ENCODE assay signal across 27 mouse cellular contexts in the genomic region with DNA sequence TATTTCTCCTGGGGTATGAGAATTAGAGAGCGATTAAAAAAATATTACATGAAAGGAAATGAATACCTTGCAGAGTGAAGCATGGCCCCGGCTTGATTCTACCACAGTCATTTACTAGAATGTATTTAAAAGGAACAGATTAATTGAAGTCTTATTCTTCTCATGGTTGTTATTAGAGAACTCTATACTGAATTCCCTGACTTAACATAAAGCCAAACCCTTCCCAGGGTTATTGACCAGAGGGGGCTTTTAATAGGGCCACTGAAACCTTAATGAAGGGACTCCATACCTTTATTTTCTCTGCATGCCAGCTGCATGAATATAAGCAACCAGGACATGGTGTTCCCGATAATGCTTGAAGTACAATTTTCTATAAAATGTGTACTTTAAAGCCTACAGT.
"Had no signal": no experiment of that assay in that cellular context is flagged by ENCODE, and none has a peak within 500 bp of the region (broad histone marks: within the 10 kb centered on the region; RNA-seq: fewer than 3 reads in every experiment).

No protein-coding gene starts in this region.

- H3K36me3 ChIP-seq: heart, embryonic 13.5 days; heart, embryonic 15.5 days; hindbrain, embryonic 10.5 days; hindbrain, embryonic 12.5 days; intestine, embryonic 15.5 days; limb, embryonic 15.5 days; liver, embryonic 12.5 days had no signal

- H3K9me3 ChIP-seq: heart, embryonic 13.5 days; heart, embryonic 15.5 days; hindbrain, embryonic 10.5 days; hindbrain, embryonic 12.5 days; intestine, embryonic 15.5 days; limb, embryonic 15.5 days; liver, embryonic 12.5 days had no signal

- H3K27me3 ChIP-seq: heart, embryonic 13.5 days; heart, embryonic 15.5 days; hindbrain, embryonic 12.5 days; intestine, embryonic 15.5 days; limb, embryonic 15.5 days; liver, embryonic 12.5 days had no signal

- H3K4me1 ChIP-seq: heart, embryonic 13.5 days; heart, embryonic 15.5 days; hindbrain, embryonic 10.5 days; intestine, embryonic 15.5 days; liver, embryonic 12.5 days had no signal

- H3K4me3 ChIP-seq: gastrocnemius, adult 2 months; heart, adult 2 months; heart, embryonic 13.5 days; heart, embryonic 15.5 days; hindbrain, embryonic 10.5 days; hindbrain, embryonic 12.5 days; intestine, embryonic 15.5 days; layer of hippocampus, adult 2 months; limb, embryonic 15.5 days; liver, embryonic 12.5 days had no signal

- H3K4me2 ChIP-seq: heart, embryonic 11.5 days; heart, embryonic 13.5 days; heart, embryonic 15.5 days; hindbrain, embryonic 12.5 days; hindbrain, embryonic 14.5 days; intestine, embryonic 15.5 days; limb, embryonic 15.5 days; liver, embryonic 12.5 days had no signal

- H3K27ac ChIP-seq: gastrocnemius, adult 2 months; heart, adult 2 months; heart, embryonic 13.5 days; heart, embryonic 15.5 days; hindbrain, embryonic 10.5 days; hindbrain, embryonic 12.5 days; hindbrain, embryonic 14.5 days; intestine, embryonic 15.5 days; layer of hippocampus, adult 2 months; limb, embryonic 15.5 days; liver, embryonic 12.5 days had no signal

- DNase-seq: gastrocnemius, adult 2 months; gastrocnemius, postnatal 10 days; gastrocnemius, postnatal 25 days; heart, adult 2 months; heart, postnatal 4 days; kidney, adult 18-20 months; kidney, adult 8-10 months; kidney, postnatal 10 days; kidney, postnatal 25 days; kidney, postnatal 4 days; layer of hippocampus, adult 9-11 months; layer of hippocampus, postnatal 36 days; left cerebral cortex, postnatal 4 days had no signal

- H3K9ac ChIP-seq: heart, embryonic 13.5 days; heart, embryonic 15.5 days; hindbrain, embryonic 12.5 days; hindbrain, embryonic 14.5 days; intestine, embryonic 15.5 days; limb, embryonic 15.5 days; liver, embryonic 12.5 days had no signal

- ATAC-seq: forebrain, embryonic 16.5 days; hindbrain, embryonic 16.5 days; inflammation-experienced regulatory T-cells, adult 6 months; intestine, embryonic 15.5 days; intestine, postnatal 0 days; liver, embryonic 12.5 days had no signal
